Mouse (Mus musculus) forelimb bud, embryonic 11.5 days (tissue): Measurements from ENCODE around the gene Gramd2.

ENCODE experiments used
- DNase-seq: peaks from one replicate; pipeline ENCODE4 v3.0.0-alpha.2; 2012; ENCODE audit warnings: low read depth, low spot score

The Gramd2 gene

GRCm38 (mm10) chr9:59667904-59668303, 12.0 kb upstream of the Gramd2 start:
- no peak for DNase-seq

GRCm38 (mm10) chr9:59668473-59668872, 11.5 kb upstream of the Gramd2 start:
- no peak for DNase-seq

- DNase-seq: no peak
These were observed 10.8 kb upstream of the Gramd2 start for GRCm38 (mm10) chr9:59669172-59669571.

- no peak for DNase-seq
These were observed 7.6 kb upstream of the Gramd2 start for GRCm38 (mm10) chr9:59672195-59672894.

GRCm38 (mm10) chr9:59673427-59673826, 6.5 kb upstream of the Gramd2 start:
- no peak for DNase-seq

GRCm38 (mm10) chr9:59675598-59675997, 4.3 kb upstream of the Gramd2 start:
- DNase-seq: no peak

GRCm38 (mm10) chr9:59678313-59678712, 1.6 kb upstream of the Gramd2 start:
- DNase-seq: no peak

- no peak for DNase-seq
These were observed 561 bp downstream of the Gramd2 start for GRCm38 (mm10) chr9:59680534-59680875.

- DNase-seq: no peak
These were observed 4.1 kb downstream of the Gramd2 start for GRCm38 (mm10) chr9:59684020-59684419.

- no peak for DNase-seq
These were observed 7.6 kb downstream of the Gramd2 start for GRCm38 (mm10) chr9:59687416-59688046.

- DNase-seq: no peak
These were observed 11.7 kb downstream of the Gramd2 start for GRCm38 (mm10) chr9:59691635-59692094.

- no peak for DNase-seq
These were observed 12.2 kb downstream of the Gramd2 start for GRCm38 (mm10) chr9:59692145-59692544.

- peak; percentile 29 for DNase-seq
These were observed 14.9 kb downstream of the Gramd2 start for GRCm38 (mm10) chr9:59694571-59695450.

- DNase-seq: no peak
These were observed 15.5 kb downstream of the Gramd2 start for GRCm38 (mm10) chr9:59695451-59695813.

GRCm38 (mm10) chr9:59696381-59696780, 16.4 kb downstream of the Gramd2 start:
- no peak for DNase-seq

- no peak for DNase-seq
These were observed 21.1 kb downstream of the Gramd2 start for GRCm38 (mm10) chr9:59701094-59701493.

- no peak for DNase-seq
These were observed 23.2 kb downstream of the Gramd2 start for GRCm38 (mm10) chr9:59703099-59703498.

GRCm38 (mm10) chr9:59706850-59707825, 27.2 kb downstream of the Gramd2 start:
- no peak for DNase-seq

GRCm38 (mm10) chr9:59709225-59709624, 29.3 kb downstream of the Gramd2 start:
- DNase-seq: no peak

- no peak for DNase-seq
These were observed 36.4 kb downstream of the Gramd2 start for GRCm38 (mm10) chr9:59716275-59716898.

GRCm38 (mm10) chr9:59718237-59718636, 38.3 kb downstream of the Gramd2 start:
- no peak for DNase-seq
